Mouse (Mus musculus) MN1 (cell line): ENCODE data around the gene Amn.

Experiments
- DNase-seq: peaks from one replicate; pipeline ENCODE4 v3.0.0-alpha.2; 2016; ENCODE audit warnings: low spot score

Gene Amn

DNA sequence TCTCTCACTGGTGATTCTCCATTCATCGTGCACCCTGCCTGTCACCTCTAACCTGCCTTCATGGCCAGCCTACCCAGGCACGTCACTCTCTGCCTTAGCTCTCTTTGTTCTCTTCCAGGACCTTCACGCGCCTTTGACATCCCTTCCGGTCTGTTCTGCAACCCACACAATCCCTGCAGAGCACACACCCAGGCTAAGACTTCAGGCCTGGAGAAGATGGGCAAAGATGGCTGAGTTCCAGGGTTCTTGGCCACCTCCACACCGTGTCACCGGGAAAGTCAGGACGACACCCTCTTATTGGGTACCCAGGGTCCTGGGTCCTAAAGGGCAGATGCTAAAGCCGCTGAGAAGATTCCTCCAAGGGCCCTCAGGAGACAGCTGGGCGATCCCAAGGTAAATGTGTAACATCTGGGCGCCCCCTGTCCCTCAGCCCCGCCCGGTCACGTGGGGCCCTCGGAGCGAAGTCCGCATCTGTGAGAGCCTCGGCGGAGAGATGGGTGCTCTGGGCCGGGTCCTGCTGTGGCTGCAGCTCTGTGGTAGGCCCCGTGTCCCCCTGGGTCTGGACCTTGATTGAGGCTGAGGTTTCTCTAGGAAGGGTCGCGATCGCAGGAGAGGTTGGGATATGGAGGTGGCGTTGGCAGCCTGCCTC, at the start of gene Amn:
TSS of gene Amn (plus strand) at position 467 of the 649 bp plus-strand sequence.
- no peak for DNase-seq

DNA sequence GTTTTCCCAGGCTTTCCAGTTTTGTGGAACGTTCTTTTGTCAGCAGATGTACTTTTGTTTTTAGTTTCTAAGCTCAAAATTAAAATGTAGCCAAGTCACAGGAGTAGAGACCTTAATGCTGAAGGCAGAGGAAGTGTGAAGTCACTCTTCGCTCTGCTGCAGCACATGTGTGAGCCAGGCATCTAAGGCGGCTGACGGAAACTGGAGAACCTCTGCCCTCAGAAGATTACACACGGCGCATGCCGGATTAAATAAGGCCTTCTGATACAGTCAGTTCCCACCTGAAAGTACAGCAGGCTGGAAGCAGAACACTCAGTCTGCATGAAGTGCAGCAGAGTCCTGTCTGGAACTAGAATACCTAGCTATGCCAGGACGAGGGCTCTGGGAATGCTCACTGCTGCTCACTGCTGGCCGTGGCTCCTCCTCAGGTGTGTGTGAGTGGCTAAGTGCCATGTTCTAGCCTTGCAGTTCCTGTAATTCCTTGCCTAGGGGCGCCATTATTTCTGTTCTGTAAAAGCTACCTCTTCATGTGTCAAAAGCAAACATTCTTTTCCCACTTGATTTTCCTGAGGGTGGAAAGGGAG, 45.6 kb upstream of the Amn start:
- DNase-seq, result no peak

DNA sequence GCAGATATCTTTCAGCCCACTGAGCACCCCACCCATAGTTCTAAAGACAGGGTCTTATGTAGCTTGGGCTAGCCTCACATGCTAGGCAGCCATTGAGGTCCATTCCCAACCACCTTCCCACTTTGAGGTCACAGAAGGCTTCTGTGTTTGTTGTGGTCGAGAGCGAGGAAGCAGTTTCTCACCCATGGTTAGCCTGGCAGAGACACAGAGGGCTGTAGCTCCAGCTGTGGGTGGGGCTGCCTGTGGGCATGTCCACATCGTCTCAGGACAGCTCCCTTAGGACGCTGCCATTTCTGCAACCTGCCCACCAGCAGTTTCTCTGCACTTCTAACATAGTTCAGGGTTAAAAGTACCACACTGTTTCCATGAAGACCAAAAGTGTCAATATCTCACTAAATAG, 43.5 kb upstream of the Amn start:
- DNase-seq, result no peak

DNA sequence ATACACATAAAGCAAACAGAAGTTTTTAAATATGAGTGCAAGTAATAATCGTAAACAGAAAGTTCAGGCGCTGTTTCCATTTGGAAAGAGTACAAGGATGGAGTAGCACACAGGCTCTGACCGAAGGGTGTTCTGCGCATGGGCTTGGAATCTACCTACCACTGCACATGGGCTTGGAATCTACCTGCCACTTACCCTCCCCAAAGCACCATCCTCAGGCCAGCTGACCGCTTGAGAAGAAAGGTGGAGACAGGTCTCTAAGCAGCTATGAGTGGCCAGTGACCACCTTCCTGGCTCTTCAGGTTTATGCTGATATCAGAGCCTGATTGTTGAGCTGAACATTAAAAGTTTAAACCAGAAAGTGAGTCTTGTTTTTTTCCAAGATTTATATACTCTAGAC, 42.4 kb upstream of the Amn start:
- DNase-seq, result no peak

DNA sequence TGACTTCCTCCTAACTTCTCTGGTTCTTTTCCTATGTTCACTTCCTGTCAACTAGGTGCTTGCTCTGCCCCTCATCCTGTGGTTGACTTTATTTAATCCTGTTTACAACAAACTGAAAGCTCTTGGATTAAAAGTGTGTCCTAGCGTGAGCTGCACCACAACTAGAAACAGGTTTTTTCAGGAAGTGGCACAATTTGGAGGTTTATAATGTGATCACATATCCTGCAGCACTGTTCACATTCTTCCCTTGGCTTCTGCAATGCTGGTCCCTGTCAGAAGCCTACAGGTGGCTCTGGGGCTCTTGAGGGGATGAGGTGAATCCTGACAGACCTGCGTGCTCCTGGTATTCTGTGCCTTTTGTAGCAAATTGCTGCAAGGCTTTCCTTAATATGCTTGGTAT, 40.1 kb upstream of the Amn start:
- no peak for DNase-seq

DNA sequence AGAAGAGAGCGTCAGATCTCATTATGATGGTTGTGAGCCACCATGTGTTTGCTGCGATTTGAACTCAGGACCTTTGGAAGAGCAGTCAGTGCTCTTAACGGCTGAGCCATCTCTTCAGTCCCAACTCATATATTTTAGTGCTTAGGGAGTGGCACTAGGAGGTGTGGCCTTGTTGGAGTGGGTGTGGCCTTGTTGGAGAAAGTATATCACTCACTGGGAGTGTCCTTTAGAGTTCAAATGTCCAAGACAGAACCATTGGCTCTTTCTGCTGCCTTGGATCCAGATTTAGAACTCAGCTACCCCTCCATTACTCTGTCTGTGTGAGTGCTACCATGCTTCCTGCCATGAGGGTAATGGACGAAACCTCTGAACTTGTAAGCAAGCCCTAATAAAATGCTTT, 37.1 kb upstream of the Amn start:
- DNase-seq, result no peak

DNA sequence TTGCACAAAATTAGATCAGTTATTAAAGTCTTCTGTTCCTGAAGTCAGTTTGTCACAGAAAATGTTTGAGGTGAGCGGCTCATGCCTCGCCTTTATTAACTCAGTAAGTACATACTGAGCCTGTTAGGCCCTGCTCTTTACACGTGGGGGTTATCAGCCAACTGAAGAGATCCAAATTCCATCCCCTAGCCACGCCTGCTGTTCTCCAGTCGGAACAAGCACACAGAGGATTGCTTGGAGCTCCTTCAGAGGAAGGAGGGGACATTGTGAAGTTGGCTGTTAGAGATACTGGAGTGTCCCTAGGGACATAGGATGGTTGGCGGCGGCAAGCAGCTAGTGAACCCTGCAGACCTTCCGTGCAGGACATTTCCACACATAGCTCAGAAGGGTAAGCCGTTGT, 36.5 kb upstream of the Amn start:
- DNase-seq, result no peak

DNA sequence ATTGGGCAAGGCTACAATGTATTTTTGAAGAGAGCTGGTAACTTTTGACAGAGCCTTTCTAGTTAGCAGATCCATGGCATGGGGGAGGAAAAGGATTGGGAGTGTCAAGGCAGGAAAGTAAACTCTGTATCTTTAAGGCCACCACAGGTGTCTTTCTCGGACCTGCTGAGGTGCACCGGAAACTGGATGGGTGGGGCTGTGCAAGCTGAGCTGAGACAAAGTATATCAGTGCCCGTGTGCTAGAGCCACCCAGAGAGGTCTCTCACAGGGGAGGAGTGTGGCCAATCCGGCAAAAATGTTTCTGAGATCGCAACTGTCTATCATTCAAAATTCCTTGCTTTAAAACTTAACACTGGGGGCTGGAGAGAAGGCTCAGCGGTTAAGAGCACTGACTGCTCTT, 35.3 kb upstream of the Amn start:
- DNase-seq, result no peak

DNA sequence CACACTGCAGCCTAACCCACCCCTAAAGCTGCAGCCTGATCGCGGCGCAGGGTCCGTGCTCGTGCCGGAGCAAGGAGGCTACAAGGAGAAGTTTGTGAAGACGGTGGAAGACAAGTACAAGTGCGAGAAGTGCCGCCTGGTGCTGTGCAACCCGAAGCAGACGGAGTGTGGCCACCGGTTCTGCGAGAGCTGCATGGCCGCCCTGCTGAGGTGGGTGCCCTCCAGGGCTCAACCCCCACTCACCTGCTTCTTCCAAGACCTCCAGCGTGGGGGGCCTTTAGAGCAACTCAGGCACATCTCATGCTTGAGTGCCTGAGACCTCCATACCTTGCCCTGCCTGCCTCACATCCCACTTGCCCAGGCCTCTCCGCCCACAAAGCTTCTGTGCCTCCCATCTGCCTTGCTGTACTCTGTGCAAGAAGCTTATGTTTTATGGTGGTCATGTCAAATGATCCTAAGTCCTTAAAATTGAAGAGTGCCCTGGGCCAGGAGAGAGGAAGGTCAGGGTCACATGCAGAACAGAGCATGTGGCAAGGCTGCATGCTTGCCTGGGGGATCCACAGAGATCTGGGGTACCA, 33.2 kb upstream of the Amn start:
- DNase-seq, result no peak

DNA sequence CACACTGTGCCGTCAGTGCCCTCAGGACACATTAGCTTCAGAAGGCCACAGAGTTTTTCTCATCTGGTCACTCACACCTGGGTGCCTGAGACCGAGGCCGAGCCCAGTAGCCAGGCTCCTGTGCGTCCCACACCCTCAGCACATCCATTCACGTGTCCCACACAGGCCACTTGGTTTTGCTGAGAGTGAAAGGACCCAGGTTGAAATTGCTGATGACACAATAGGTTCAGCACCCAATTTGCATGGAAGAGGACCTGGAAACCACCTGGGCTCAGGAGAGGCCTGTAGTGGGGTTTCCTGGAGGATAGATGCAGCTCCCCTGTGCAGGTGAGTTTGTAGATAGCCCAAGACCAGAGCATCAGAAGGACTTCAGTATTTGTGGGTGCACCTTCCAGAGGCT, 32.5 kb upstream of the Amn start:
- no peak for DNase-seq

DNA sequence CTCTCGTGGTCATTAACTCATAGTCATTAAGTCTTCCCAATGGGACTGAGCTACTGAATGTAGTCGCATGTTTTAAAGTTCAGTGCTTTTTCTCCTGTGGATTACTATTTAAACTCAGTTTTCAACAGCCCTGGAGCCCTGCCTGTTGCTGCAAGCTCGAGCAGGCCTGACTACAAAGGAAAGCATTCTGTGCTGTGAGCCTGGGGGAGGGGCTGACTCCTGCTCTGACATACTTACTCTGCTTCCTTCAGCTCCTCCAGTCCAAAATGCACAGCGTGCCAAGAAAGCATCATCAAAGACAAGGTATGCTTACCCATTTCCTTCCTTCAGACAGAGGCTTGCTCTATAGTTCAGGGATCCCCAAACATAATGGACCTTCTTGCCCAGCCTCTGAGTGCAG, 32.1 kb upstream of the Amn start:
- no peak for DNase-seq

DNA sequence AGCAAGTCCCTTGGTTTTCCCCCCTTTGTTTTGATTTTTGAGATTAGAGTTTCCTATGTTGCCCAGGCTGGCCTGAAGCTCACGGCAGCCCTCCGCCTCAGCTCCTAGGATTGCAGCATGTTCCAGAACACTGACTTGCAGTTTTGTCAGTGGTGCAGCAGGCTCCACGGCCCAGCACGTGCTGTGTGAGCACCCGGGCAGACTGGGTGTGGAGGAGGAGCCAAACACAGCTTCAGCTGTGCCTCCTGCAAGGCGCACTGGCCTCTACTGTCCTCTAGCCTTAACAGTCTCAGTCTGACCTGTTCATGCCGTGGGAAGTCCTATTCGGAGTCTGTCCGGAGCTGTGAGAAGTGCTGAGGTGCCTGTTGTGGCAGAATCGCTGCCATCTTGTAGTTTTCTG, 31.0 kb upstream of the Amn start:
- no peak for DNase-seq

DNA sequence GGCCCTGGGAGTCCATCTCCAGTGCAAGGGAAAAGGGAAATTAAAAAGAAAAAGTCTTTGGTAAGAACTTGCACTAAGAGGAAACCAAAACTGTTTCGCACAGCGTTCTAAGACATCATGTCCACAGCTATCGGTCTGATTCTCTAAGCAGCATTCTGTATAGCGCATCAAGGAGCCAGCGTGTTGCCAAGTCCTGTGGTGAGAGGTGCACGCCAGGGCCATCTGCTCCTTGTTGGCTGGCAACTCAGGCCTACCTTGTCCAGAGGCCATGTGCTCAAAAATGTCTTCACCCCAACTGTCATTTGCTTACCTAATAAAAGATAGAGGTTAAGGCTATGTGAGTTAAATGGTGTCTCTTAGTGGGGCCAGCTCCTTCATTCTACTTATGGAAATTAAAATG, 29.0 kb upstream of the Amn start:
- no peak for DNase-seq

DNA sequence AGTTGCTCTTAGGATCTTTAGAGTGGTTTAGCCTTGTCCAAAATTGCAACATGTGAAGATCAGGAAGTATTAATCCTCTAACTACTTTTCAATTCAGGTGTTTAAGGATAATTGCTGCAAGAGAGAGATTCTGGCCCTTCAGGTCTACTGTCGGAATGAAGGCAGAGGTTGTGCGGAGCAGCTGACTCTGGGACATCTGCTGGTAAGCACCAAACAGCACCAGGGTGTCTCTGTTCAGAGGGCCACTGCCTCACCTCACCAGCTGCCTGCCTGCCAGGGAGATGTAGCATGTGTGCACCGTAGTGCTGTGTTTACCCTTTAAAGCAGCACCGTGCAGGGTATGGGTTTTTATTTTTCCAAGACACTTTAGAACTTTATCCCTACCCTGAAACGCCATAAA, 28.5 kb upstream of the Amn start:
- no peak for DNase-seq

DNA sequence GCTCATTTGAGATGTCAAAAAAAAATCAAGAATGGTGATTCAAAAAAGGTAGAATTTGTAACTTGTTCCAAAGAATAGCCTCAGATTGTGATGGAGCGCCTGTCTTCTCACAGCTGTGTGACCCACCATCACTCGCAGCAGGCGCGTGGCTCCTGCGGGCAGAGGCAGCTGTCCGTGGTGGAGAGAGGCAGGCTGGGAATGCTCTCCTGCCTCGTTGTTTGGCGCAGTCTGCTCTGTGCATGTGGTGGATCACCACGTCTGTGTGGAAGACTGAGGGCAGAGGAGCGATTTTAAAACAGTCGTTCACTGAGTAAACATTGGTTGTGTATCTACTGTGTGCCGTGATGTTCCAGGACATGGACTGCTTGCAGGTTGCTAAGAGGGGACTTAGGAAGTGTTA, 27.2 kb upstream of the Amn start:
- DNase-seq, result no peak

DNA sequence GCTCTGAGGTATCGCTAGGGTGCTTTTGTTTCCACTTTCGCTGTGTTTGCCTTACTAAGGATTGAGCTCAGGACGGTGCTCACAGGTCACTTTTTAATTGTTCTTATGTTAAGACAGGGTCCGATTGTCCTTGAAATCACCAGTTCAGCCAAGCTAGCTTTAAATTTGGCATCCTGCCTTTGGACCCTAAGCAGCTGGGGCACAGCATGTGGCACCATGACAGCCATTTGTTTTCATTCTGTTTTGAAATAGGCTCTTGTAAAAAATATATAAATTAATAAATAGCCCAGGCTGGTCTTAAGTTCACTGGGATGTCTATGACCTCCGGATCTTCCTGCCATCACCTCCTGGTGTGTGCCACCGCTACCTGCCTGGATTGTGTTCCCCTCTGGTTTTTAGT, 25.8 kb upstream of the Amn start:
- no peak for DNase-seq

DNA sequence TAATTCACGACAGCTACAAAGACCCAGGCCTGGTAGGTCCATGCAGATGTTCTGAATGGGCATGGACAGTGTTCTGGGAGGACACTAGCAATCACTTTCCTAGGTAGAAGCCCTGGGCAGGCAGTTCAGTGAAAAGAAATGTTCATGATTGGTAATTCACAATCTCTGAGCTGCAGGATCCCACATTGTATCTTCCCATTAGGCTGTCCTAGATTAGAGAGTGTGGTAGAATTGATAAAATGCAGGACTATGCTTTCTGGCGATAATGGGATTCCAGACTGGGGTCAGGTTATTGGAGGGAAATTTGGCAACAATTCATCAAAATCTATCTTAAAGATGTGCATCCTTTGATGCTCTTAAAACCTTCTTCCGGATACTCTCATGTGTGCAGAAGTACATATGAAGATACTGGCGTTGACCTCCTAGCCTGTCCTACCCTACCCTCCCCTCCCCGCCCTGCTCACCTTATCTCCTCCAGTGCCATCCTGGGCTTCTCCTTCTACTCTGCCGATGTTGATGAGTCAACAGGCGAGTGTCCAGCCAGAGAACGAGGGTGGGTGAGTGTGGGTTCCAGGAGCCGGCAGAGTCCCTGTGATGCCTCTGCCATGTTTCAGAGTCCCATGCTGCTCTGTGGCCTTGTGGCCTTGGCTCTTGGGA, 24.0 kb upstream of the Amn start:
- peak; percentile 6 for DNase-seq

DNA sequence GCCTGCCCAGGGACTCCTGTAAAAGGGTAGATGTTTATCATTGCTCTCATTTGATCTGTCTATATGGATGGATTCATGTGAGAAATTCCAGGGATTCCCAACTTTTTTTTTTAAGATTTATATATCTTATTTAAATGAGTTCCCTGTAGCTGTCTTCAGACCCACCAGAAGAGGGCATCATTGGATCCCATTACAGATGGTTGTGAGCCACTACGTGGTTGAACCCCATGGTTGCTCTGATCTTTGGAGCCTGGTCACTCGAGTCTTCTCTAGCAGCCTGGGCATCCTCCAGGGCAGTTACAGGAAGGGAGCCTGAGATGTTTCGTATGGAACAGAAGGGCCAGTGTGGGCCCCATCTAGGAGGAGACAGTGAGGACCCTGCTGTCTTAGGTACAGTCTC, 21.8 kb upstream of the Amn start:
- no peak for DNase-seq

DNA sequence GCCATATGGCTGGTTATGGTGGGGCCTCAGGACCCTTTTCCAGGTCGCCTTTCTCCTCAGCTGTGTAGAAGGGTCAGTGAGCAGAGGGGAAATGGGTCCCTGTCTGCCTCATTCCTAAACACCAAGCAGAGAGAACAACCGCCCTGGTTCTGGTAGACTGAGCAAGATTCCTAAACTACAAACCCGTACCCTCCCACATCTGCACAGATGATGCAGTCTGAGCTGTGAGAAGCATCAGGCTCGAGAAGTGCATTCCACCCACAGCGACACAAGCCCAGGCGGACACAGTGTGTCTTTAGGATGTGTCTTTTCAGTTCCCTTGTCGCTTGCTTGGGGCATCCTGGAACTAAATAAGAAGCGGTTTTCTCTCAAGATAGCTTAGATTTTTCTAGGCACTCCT, 20.8 kb upstream of the Amn start:
- DNase-seq, result no peak

DNA sequence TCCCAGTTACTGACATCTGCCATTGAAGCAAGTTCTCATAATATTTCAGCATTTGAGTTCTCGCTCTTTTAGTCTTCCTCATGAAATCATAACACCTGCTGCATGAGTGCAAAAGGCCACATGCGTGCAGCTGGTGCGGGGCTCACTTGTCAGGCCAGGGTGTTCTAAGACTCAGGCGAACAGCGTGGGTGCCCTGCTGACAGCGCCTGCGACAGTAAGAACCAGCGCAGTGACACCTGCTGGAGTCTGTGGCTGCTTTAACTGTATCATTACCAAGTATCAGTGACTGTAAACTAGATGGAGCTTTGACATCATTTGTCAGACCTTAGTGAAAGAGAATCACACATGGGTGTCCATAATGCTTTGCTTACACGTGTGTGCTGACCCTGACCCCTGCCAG, 19.7 kb upstream of the Amn start:
- DNase-seq, result no peak

DNA sequence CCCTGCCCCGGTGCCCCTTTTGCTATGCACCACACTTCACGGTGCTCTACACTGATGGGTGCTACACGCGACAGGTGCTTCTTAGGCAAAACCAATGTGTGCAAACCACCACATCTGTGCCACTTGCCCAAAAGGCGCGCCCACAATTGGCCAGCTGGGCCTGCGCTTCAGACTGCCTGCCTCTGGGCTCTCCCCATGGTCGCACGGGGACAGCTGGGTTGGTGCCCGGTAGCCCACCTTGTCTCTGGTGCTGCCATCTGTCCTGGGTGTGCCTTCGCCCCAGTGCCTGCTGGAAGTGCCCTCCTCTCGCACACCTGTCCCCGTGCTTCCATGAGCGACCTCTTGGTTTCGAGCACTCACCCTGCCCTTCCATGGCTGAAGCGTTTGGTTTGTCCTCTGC, 7.2 kb upstream of the Amn start:
- no peak for DNase-seq

DNA sequence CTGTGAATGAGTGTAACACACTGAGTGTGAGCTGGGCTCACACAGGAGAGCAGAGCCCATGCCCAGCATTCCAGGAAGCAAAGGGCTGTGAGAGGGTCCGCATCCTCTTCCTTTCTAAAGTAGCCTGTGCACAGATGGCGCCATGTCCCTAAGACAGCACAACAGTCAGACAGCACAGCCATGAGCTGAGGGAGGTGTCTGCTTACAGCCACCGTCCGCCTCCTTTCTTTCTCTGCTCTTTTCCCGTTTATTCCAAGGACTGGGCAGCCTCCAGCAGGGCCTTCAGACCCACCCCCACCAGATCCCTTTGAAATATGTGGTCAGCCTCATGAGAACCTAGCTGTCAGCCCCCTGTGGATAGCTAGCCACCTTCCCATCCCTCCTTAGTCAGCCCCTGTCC, 5.7 kb upstream of the Amn start:
- no peak for DNase-seq

DNA sequence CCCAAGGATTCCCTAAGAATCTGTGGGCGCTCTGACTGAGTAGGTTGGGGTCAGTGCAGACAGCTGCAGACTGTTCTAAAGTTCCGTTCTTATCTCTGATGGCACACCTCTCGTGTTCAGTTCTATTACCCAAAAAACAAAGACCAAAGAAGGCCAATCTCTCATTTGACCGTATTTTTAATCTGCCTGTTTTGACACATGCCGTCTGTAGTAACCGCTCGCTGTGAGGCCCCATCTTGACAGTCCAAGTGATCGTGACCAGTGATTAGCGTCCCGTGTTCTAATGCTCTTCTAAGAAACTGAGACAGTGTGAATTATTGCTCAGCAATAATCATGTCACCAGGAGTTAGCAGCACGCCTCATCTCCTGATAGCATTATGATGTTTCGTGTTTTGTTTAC, 4.3 kb upstream of the Amn start:
- DNase-seq, result no peak
